Mouse (Mus musculus) megakaryocyte, embryonic 14.5 days (primary cell): ENCODE results near the gene Inpp4a.

ENCODE experiments used
- FLI1 ChIP-seq: IDR thresholded peaks from 2 replicates; pipeline ENCODE4 v1.6.1; 2012; ENCODE audit warnings: low read length, inconsistent platforms, mixed read lengths
- GATA1 ChIP-seq: IDR thresholded peaks from 3 replicates; pipeline ENCODE4 v1.6.1; 2012; ENCODE audit warnings: mixed read lengths, low read length, inconsistent platforms, borderline replicate concordance

GRCm38 (mm10) chr1:37305691-37306287, 6.1 kb downstream of the Inpp4a start:
- TF ChIP-seq FLI1: no peak
- TF ChIP-seq GATA1: no peak
